11 mouse cellular contexts compared by ENCODE assay signal in the genomic region with DNA sequence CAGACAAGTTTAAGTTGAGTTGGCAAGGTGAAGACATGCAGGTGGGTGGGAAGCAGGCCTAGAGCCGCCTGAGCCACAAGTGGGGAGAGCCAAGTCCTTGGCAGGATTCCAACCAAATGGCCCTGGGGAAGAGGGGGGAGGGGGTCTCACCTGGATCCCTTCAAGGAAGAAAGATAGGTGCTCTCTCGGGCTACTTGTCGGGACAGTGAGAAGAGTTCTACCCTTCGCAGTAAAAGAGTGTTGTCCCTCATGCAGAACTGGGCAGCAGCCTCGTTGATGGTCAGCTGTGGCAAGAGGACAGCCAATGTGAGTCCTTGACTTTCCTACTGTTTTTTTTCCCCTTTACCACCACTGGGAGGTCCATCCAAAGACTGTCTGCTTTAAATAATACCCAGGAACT. TPM values are rescaled to one million over a fixed set of nuclear protein-coding genes. Genes with fewer than 3 reads are reported as not detected.
DNase-seq lines count a peak whose midpoint lies in the region; ATAC-seq and TF ChIP-seq lines count a peak whose summit lies in the region.
"Had no signal": no experiment of that assay in that cellular context is flagged by ENCODE, and none has a peak within 500 bp of the region (broad histone marks: within the 10 kb centered on the region; RNA-seq: fewer than 3 reads in every experiment).

No protein-coding gene starts in this region.

- ATAC-seq in limb, embryonic 15.5 days (ENCODE audit: insufficient number of reproducible peaks, low FRiP score, low TSS enrichment, low read depth), result no peak
- no peak for ATAC-seq in forebrain, embryonic 13.5 days

- no peak overlapping the region for H3K9ac ChIP-seq in limb, embryonic 15.5 days
- H3K9ac ChIP-seq in forebrain, embryonic 13.5 days, result no peak overlapping the region

- H3K4me2 ChIP-seq in limb, embryonic 15.5 days, result peak overlapping the region; percentile 72
- no peak overlapping the region for H3K4me2 ChIP-seq in forebrain, embryonic 13.5 days

- H3K4me1 ChIP-seq in limb, embryonic 15.5 days, result peaks cover 71% of the 10 kb centered on the region
- peaks cover 56% of the 10 kb centered on the region for H3K4me1 ChIP-seq in forebrain, embryonic 13.5 days

- H3K4me3 ChIP-seq in gastrocnemius, adult 2 months, result no peak overlapping the region; the same call in 1 of the 2 replicates
- peak overlapping the region; percentile 84; the same call in 1 of the 2 replicates for H3K4me3 ChIP-seq in left cerebral cortex, adult 2 months
- H3K4me3 ChIP-seq in limb, embryonic 15.5 days, result peak overlapping the region; percentile 74
- H3K4me3 ChIP-seq in forebrain, embryonic 13.5 days, result no peak overlapping the region

- DNase-seq in gastrocnemius, adult 2 months, result no peak
- no peak for DNase-seq in gastrocnemius, postnatal 10 days
- no peak for DNase-seq in left cerebral cortex, adult 2 months (ENCODE audit: extremely low spot score in 1 of 2, low spot score in 2 of 2)
- no peak for DNase-seq in left cerebral cortex, postnatal 14 days (ENCODE audit: low spot score in 2 of 2)
- peak; percentile 51 for DNase-seq in NIH3T3 (ENCODE audit: low read depth)
- no peak for DNase-seq in urinary bladder, postnatal 36 days (ENCODE audit: low spot score in 2 of 2)
- DNase-seq: gastrocnemius, postnatal 36 days; left cerebral cortex, postnatal 4 days had no signal

- H3K27ac ChIP-seq in gastrocnemius, adult 2 months, result peak overlapping the region; percentile 95
- peak overlapping the region; percentile 53; the same call in 1 of the 2 replicates for H3K27ac ChIP-seq in left cerebral cortex, adult 2 months
- peak overlapping the region; percentile 99 for H3K27ac ChIP-seq in limb, embryonic 15.5 days
- no peak overlapping the region for H3K27ac ChIP-seq in forebrain, embryonic 13.5 days
- H3K27ac ChIP-seq: midbrain, embryonic 10.5 days had no signal

- intact Hi-C loops in gastrocnemius, adult 2 months (cut with DNase I), result no loop called here
- intact Hi-C loops in left cerebral cortex, adult 2 months (cut with DNase I), result no loop called here
- intact Hi-C loops in left cerebral cortex, postnatal 14 days (cut with DNase I), result no loop called here

- no peak for TF ChIP-seq CTCF in gastrocnemius, adult 2 months (IDR thresholded peaks at IDR 0.05)
- no peak for TF ChIP-seq CTCF in left cerebral cortex, adult 2 months (IDR thresholded peaks at IDR 0.05)

- H3K36me3 ChIP-seq in limb, embryonic 15.5 days, result peaks cover 45% of the 10 kb centered on the region
- H3K36me3 ChIP-seq in forebrain, embryonic 13.5 days (ENCODE audit: poor library complexity, severe bottlenecking), result no peaks in the 10 kb centered on the region
- H3K36me3 ChIP-seq: midbrain, embryonic 10.5 days had no signal

- no peaks in the 10 kb centered on the region for H3K27me3 ChIP-seq in limb, embryonic 15.5 days
- peaks cover 87% of the 10 kb centered on the region for H3K27me3 ChIP-seq in forebrain, embryonic 13.5 days

- 12% methylated on average over 5 of the region's 5 CpGs for WGBS in limb, embryonic 15.5 days
- 24% methylated on average over 5 of the region's 5 CpGs for WGBS in forebrain, embryonic 13.5 days

- no peaks in the 10 kb centered on the region for H3K9me3 ChIP-seq in limb, embryonic 15.5 days
- no peaks in the 10 kb centered on the region for H3K9me3 ChIP-seq in forebrain, embryonic 13.5 days (replicated peaks)
- H3K9me3 ChIP-seq: midbrain, embryonic 10.5 days had no signal

RNA-seq across cellular contexts. Expression of a gene that starts 3.1 kb away (rescaled TPM):
- total RNA-seq in gastrocnemius, adult 2 months (2021), result 1 to 10 TPM; 1.5 to 2.1 TPM
- total RNA-seq in gastrocnemius, postnatal 10 days (2021), result 1 to 10 TPM; 2.8 to 5.3 TPM
- 1 to 10 TPM; 4.1 to 4.7 TPM for total RNA-seq in left cerebral cortex, adult 2 months (2021)
- total RNA-seq in left cerebral cortex, postnatal 14 days (2021), result 1 to 10 TPM; 3.9 to 4.6 TPM
- polyA plus RNA-seq in limb, embryonic 15.5 days (2015; fragmentation: Nextera tagmentation; extraction: Ambion mirVana), result 8.3 and 8.5 TPM in 2 replicates
- polyA plus RNA-seq in forebrain, embryonic 13.5 days (2015; fragmentation: Nextera tagmentation; extraction: Ambion mirVana), result 6.7 and 7.0 TPM in 2 replicates

RNA-seq across cellular contexts. Expression of a gene that starts 4.8 kb away (rescaled TPM):
- total RNA-seq in gastrocnemius, adult 2 months (2021), result 1 to 10 TPM; 2.8 to 3.2 TPM
- 10 to 100 TPM in 1 of 2 experiments, 1 to 10 TPM in 1; 7.0 to 13.2 TPM for total RNA-seq in gastrocnemius, postnatal 10 days (2021)
- total RNA-seq in left cerebral cortex, adult 2 months (2021), result 10 to 100 TPM; 44.9 to 67.4 TPM
- total RNA-seq in left cerebral cortex, postnatal 14 days (2021), result 10 to 100 TPM; 35.2 to 40.7 TPM
- 23.7 and 24.4 TPM in 2 replicates for polyA plus RNA-seq in limb, embryonic 15.5 days (2015; fragmentation: Nextera tagmentation; extraction: Ambion mirVana)
- polyA plus RNA-seq in forebrain, embryonic 13.5 days (2015; fragmentation: Nextera tagmentation; extraction: Ambion mirVana), result 1.6 and 2.0 TPM in 2 replicates

RNA-seq across cellular contexts. Expression of a gene that starts 20.8 kb away (rescaled TPM):
- 10 to 100 TPM; 17.1 to 18.9 TPM for total RNA-seq in gastrocnemius, adult 2 months (2021)
- 10 to 100 TPM; 15.8 to 24.4 TPM for total RNA-seq in gastrocnemius, postnatal 10 days (2021)
- total RNA-seq in left cerebral cortex, adult 2 months (2021), result 10 to 100 TPM; 11.4 to 12.9 TPM
- 1 to 10 TPM; 8.6 to 10.0 TPM for total RNA-seq in left cerebral cortex, postnatal 14 days (2021)
- 36.7 and 38.9 TPM in 2 replicates for polyA plus RNA-seq in limb, embryonic 15.5 days (2015; fragmentation: Nextera tagmentation; extraction: Ambion mirVana)
- 2.6 and 2.7 TPM in 2 replicates for polyA plus RNA-seq in forebrain, embryonic 13.5 days (2015; fragmentation: Nextera tagmentation; extraction: Ambion mirVana)

RNA-seq across cellular contexts. Expression of a gene that starts 41.4 kb away (rescaled TPM):
- not detected for total RNA-seq in gastrocnemius, adult 2 months (2021)
- under 1 TPM; 0.21 to 0.54 TPM for total RNA-seq in gastrocnemius, postnatal 10 days (2021)
- total RNA-seq in left cerebral cortex, adult 2 months (2021), result 1 to 10 TPM; 1.2 to 1.4 TPM
- total RNA-seq in left cerebral cortex, postnatal 14 days (2021), result under 1 TPM; 0.21 to 0.51 TPM
- 0.24 and 0.37 TPM in 2 replicates for polyA plus RNA-seq in limb, embryonic 15.5 days (2015; fragmentation: Nextera tagmentation; extraction: Ambion mirVana)
- 0.60 and 0.83 TPM in 2 replicates for polyA plus RNA-seq in forebrain, embryonic 13.5 days (2015; fragmentation: Nextera tagmentation; extraction: Ambion mirVana)

RNA-seq across cellular contexts. Expression of a gene that starts 42.6 kb away (rescaled TPM):
- total RNA-seq in gastrocnemius, adult 2 months (2021), result 10 to 100 TPM; 34.6 to 71.3 TPM
- total RNA-seq in gastrocnemius, postnatal 10 days (2021), result 100 to 1,000 TPM; 105 to 132 TPM
- 100 to 1,000 TPM; 341 to 357 TPM for total RNA-seq in left cerebral cortex, adult 2 months (2021)
- total RNA-seq in left cerebral cortex, postnatal 14 days (2021), result 100 to 1,000 TPM; 285 to 305 TPM
- 146 and 148 TPM in 2 replicates for polyA plus RNA-seq in limb, embryonic 15.5 days (2015; fragmentation: Nextera tagmentation; extraction: Ambion mirVana)
- 65.1 and 74.7 TPM in 2 replicates for polyA plus RNA-seq in forebrain, embryonic 13.5 days (2015; fragmentation: Nextera tagmentation; extraction: Ambion mirVana)

Comparison
In these comparisons a context has a peak if more than half of its experiments do, and no peak if none do; other contexts are left out.
1. H3K4me3 ChIP-seq: peak in left cerebral cortex, adult 2 months (single experiment) and limb, embryonic 15.5 days (single experiment); none in gastrocnemius, adult 2 months (single experiment) and forebrain, embryonic 13.5 days (single experiment).